Mouse (Mus musculus) embryo, embryonic 10 days (tissue): ENCODE measurements around the gene Zfp609.
A peak's percentile ranks its signal among the peaks of the same experiment; 100 is the strongest.

ENCODE experiments used
- DNase-seq: peaks from one replicate; pipeline ENCODE4 v3.0.0-alpha.2; 2015; ENCODE audit warnings: low spot score

Zfp609 gene

DNA sequence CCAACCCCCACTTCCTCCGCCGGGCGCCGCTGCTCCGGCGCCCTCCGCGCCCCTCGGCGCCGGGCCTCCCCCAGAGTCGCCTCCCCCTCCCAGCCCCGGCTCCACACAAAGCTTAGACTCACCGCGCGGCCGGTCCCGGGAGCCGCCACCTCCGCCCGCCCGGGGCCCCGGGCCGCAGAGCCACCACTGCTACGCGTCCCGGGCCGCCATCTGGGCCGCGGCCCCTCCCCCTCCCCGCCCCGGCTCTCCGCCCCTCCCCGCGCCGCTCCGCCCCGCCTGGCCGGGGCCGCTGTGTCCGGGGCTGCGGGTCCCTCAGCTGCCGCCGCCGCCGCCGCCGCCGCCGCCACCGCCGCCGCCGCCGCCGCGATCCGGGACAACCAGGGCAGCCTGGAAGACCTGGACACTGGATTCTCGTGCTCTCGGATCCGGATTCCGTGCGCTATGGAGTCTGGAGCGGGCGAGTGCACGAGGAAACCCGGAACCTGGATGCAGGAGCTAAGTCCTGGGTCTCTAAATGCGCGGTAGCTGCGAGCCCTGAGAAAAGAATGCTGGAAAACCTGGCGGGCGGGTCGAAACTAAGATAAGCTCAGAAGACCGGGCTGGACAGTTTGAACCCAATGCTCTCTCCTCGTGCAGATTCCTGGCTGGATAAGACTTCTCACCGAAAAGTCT lies at the start of gene Zfp609:
Gene Zfp609, minus strand, starts transcription at position 221 of the 672 bp plus-strand sequence.
- DNase-seq: peak; percentile 98

DNA sequence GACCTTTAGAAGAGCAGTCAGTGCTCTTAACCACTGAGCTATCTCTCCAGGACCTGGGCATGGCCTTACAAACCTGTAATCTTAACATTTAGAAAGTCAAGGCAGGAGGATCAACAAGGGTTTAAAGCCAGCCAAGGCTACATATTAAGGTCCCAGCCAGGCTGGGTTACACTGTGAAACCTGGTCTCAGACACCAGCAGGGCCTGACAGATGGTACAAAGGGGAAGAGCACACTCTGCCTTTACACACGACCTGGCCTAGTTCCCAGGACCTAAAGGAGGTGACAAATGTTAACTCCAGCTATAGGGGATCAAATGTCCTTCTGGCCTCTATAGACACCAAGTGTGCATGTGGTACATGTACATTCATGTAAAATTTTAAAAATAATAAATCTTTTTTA lies 32.3 kb upstream of the Zfp609 start:
- DNase-seq: no peak

DNA sequence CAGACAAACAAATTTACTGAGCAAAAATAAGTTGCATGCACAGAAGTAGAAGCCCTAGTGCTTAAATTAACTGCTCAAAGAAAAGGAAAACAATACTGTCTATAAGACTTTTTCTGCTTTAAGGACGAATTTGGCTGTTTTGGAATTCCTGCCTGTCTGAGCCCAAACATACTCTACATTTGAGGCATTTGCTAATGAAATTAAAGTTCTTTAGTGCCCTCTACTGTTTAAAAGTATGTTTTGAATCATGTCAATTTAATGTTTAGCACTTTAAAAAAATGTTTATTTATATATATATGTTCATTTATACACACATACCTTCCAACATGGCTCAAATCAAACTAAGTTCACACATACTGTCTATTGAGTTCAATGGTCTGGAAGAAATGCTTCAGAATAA lies 22.8 kb upstream of the Zfp609 start:
- no peak for DNase-seq

DNA sequence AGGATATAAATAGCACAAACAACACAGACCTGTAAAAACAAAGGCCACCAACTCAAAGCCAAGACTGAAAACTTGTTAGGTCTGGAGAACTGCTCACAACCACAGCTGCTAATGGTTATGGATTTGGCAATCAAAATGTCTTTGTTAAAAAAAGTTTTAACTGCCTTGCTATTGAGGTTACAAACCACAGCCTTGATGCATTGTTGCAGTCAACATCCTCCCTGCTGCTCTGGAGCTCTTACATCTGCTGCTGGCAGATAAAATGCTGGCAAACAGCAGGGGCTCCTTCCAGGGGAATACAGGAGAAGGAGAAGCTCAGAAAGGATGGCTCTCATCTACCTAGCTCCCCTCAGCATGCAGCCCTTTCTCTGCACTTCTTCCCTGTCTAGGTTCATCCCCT lies 20.8 kb upstream of the Zfp609 start:
- DNase-seq: no peak

DNA sequence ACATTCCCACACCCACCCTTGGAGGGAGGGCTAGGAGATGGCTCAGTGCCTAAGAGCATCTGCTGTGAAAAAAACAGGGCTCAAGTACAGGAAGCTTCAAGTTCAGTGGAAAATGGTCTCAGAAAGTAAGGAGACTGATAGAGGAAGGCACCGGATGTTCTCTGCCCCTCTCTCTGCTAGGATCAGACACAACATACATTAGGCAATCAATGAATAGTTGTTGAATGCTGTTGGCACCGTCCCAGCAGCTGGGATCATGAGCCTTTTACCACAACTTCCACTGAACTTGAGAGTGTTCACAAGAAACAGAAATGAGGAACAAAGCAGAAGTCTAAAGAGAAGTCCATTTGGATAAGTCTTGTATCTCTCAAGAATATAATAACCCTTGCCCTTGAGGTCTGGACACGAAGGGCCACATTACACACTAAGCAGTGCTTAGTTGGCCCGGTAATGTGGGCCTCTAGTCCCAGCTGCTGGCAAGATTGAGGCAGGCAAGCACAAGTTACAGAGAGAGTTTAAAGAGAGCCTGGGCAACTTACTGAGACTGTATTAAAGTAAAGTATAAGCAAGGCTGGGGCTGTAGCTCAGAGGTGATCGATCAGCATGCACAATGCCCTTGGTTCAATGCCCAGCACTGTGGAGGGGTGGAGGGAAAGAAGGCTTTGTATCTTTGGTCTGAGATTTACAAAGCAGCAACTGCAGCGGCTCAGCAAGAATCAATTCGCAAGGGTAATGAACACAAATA lies 17.2 kb upstream of the Zfp609 start:
- no peak for DNase-seq

DNA sequence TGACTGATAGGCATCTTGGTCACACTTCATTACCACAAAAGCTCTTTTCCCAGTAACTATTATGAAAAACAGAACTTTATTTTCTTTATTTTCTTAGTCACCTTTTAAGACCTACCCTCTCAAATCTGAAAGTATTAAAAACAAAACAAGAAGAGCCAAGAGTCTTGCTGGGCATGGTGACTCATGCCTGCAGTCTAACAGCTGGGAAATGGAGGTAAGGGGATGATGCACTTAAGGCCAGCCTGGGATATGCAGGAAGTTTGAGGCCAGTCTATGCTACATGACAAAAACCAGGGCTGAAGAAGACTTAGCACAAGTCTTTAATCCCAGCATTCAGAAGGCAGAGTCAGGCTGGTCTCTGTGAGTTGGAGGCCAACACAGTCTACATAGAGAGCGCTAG lies 12.5 kb upstream of the Zfp609 start:
- DNase-seq: no peak

DNA sequence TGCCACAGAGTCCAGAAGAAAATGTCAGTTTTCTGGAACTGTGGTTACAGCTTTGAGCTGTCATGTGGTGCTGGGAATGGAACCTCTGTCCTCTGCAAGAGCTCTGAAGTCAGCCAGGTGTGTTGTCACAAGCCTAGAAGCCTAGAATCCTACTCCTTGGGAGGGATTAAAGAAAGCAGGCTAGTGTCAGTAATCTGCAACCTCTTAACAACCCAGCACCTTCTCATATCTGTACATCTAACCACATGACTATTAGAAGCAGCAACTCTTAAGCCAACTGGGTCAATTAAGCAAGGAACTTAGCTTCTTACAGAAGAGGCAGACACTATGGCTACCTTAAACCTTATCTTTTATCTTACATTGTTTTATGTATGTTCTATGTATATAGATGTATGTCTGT lies 9.6 kb upstream of the Zfp609 start:
- no peak for DNase-seq

DNA sequence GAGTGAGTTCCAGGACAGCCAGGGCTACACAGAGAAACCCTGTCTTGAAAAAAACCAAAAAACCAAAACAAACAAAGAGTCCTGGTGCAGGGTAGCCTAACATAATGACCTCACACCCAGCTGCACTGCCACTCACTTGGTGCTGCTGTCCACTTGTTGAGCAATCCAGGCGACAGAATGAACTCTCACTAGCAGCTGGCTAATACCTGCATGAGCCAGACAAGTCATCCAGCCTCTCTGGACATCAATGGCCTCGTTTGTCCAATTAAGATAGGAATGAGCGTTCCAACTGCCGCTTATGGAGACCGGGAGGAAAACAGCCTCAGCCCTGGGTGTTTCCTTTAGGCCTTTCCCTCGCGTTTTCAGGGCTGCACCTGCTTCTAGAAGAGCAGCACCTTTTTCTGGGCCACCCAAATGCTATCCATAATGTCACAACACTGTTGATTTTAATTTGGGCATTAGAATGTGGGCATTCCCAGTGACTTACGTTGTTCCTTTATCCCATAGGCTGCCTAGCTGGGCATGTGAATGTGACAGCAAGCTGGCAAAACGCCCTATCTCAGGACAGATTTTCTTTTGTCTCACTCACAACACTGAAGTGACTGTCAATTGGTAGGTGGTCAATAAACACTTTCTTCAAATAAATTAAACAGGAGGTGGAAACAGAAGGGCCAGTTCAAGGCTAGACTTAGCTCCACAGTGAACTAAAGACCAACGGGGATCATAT lies 7.4 kb upstream of the Zfp609 start:
- DNase-seq: no peak

DNA sequence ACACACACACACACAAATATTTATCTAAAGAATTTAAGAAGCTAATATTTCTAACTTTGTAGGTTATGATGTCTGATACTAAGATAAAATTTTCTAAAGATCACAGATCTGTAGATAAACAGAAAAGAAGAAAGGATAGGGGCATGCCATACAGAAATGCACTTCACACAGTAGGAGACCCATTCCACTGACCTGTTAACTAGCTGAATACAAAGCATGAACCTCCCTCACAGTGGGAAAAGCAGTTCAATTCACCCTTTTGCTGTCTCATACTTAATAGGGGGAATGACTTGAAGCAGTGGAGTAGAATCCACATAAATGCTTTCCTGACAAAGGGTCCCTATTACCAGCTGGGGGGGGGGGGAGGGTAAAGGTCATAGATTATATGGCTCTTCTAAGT lies 6.3 kb upstream of the Zfp609 start:
- peak; percentile 70 for DNase-seq

DNA sequence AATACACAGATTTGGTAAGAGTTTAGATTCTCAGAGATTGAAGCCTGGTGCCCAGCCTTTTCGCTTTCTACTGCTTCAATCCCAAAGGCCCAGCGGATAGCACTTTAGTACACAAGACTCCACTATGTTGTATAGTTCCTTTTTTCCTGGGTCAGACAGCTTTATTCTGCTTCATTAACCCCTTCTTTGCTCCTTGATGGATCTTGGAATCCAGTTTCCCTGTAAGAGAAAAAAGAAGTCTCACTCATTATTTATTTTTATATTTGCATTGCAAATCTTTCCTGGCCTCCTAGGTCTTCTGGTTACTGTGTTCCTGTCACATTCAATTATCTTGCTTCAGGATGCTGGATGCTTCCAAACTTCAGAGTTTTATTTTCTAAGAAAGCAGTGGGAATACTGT lies 5.9 kb upstream of the Zfp609 start:
- DNase-seq: peak; percentile 49

DNA sequence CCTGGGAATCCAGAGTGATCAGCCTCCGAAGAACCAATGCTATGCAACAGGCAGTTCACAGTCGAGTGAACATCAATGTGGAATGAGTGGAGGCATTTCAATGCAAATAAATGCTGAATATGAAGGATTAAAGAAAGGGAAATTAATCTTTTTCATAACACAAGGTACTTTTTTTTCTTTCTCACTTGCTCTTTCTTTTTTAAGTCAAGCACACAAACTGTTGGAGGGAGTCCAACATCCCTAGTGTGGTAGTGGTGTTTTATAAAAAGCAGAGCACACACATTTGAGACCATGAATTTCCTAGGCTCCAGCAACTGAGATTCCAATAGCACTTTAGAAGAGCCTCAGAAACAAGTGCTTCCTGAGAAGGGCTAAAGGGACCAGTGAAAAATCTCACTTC lies 4.7 kb upstream of the Zfp609 start:
- peak; percentile 24 for DNase-seq

DNA sequence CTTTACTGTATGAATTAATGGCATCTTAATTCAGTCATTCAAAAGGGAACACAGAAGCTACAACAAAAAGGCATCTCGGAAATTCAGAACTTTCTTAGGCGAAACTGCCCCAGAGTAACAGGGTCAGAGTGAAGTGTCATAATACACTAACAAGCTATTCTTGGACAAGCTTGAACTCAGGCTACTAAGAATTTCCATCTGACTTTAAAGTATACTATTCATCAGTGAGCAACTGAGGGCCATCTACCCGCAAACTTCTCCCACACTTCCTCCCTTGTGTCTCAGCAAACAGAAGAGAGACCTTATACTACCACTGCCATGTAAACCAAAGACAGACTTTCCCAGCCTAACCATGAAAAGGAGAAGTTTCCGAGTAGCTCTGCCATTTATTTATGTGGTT lies 3.8 kb upstream of the Zfp609 start:
- DNase-seq: no peak

DNA sequence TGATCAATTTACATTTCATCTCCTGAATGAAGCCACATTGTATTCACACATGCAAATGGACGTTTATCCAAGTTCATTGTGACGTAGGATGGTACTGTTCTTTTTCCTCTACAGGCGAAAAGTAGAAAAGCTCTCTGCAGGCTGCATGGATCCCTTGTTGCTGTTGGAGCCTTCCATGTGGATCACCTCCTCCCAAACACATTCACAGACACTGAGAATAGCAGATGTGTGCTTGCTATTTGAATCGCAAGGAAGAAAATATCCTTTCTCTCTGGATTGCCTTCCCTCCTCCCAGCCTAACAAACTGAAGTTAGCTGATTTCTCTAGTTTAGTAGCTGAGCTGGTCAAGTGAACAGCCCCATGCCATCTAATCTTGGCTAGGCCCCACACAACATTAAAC lies 2.9 kb upstream of the Zfp609 start:
- DNase-seq: no peak

DNA sequence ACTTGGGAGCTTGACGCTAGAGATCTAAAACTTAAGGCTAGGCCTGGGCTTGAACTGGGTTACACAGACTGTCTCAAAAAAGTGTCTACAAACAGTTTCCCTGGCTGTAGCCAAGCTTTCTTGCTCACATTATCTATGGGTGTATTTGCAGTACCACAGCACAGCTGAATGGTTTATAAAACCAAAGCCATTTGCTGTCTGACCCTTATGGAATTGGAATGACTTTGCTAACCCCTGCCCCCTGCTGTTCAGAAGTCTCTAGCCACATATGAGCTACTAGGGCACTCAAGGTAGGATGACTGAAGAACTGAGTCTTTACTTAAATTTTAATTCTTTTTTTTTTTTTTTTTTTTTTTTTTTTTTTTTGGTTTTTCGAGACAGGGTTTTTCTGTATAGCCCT lies 2.0 kb upstream of the Zfp609 start:
- peak; percentile 72 for DNase-seq

DNA sequence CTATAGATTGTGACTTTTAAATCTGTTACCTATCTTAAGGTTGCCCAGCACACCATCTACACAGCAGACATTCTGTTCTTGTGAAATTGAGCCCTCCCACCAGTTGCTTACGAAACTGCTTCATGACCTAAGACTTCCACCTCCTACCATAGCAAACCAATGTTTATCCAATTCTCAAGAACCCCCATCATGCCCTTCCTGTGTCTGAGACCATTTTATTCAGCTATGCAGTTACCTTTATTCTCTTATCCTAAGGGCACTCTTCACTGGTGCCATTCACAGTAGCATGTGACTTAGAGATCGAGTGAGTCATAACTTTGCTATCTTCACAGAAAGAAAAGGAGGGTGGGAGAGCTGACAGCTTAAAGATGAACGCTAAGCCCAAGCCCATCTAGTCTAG lies 1.1 kb upstream of the Zfp609 start:
- DNase-seq: no peak

DNA sequence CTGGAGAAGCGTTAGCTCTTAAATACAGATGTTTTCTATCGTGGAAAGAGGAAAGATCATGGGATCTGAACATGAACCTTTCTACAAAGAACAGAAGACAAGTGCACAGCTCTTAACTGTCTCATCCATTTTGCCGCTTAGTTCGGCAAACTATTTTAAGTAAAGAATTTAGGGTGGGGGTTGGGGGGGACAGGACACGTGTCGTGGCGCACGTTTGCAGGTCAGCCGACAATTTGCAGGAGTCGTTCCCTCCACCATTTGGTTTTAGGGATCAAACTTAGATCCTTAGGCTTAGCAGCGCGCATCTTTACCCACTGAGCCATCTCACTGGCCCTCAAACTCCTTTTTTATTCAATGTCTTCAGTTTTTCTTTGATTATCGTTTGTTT lies 646 bp upstream of the Zfp609 start:
- no peak for DNase-seq

DNA sequence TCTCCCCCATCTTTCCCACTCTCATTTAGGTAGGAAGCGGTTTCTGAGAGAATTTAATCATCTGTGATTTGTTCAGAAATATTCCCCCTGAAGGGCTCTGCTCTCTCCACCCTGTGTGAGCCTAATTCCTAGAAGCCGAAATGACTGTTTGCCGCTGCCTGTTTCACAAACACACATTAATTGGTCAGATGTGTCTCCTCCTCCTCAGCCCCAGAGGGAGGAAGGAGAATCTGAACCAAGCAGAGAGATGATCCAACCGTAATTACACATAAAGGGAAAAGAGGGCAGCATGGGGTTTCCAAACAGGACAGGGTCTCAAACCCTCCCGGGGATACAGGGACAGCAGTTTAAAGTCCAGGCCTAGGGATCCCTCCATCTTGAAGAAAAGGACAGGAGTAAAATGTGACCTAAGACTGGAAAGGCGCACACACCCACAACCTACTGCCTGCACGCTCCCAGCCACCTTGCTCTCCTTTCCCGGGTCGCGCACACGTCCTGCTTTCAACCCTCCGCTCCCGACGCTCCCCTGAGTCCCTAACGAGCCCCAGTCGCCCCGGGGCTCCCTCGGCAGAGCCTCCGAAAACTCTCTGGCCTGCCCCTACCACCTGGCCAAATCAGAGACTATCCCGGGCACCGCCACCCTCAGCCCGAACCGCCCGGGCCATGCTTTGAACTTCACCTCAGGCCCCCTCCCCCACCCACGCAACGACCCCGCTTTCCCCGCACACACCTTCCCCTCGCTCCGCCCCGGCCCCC lies 598 bp downstream of the Zfp609 start:
- peak; percentile 66 for DNase-seq

DNA sequence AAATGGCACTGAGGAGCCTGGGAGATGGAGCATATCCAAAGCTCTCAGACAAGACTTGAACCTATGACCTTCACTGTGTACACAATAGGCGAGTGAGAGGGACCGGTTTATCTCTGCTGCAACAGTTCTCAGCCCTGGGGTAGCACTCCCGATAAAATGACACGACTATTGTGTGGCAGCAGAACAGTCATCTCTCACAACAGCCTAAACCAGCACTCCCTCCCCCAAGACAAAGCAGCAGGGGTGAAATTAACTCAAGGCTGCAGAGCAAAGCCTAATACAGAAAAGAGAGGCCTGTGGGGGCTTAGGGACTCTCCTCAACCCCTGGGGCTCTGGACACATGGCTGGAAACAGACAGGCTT lies 1.2 kb downstream of the Zfp609 start:
- peak; percentile 74 for DNase-seq

DNA sequence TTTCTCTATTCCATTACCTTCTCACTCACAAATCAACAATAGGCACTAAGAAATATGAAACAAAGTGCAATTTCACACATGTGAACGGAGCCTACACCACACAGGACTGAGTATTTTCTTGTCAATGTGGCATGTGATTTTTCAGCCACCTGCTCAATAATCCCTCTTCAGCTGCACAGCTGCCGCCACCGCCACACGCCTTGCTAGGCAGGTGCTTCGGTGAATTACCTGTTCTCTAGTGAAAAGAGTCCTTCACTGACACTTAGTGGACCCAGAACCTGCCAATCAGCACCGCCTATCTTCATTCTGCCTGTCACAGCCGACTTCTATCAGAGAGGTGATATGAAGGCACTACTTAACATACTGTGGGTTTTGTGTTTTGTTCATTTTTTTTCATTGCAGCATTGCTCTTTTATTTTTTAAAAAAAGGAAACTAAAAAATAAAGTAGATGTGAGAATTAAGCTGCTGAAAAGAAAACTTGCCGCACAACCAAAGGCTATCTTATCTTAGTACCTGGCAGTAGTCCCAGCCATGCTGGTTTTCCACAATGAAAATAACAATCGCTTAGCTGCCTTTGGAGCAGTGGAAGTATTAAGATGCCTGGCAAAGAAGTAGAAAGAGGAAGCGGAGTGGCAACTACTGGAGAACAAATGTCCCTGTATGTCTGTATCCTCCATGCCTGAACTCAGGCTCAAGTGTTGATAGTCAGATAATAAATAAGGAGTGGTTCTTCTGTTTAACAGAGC lies 3.5 kb downstream of the Zfp609 start:
- no peak for DNase-seq

DNA sequence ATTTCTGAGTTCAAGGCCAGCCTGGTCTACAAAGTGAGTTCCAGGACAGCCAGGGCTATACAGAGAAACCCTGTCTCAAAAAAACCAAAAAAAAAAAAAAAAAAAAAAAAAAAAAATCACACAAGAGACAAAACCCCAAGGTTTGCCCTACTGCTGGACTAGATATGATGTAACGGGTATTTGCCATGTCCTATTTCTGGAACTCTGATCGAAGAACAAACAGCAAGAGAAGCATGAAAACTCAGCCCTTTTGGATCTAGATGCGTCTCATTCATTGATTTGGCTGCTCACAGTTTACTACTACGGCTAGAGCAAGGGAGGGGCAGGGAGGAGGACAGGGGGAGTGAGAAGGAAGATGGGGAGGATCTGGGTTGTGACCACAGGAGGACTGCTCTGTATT lies 5.4 kb downstream of the Zfp609 start:
- DNase-seq: no peak

DNA sequence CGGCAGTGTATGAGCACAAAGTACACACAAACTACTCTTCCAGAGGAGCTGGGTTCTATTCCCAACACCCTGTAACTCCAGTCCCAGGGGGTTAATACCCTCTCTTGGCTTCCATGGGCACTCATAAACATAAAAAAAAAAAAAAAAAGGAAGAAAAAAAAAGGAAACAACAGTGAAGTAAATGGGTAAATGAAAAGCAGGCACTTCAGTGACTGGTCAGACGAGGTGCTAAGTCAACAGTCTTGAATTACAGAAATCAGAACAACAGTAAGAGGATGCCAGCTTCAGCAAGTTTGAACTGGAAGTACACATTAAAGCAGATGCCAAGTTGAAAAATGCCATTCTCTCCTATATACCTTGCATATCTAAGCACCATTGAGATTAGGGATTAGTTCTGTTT lies 7.1 kb downstream of the Zfp609 start:
- DNase-seq: no peak

DNA sequence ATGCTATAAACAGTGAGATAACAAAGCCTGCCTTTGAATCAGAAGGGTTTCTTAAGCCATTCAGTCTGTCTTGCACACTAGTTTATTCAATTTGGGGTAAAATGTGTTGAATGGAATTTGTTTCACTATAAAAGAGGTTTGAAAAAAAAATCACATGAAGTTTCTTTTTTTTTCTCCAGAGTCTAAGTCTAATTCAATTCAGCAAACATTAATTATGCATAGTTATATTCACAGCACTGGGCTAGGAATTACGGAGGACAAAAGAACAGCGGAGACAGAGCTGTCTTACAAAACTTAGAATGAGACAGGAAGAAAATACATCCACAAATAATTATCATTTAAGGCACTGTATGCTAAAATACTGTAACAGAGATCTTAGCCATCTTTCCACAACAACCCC lies 9.0 kb downstream of the Zfp609 start:
- DNase-seq: no peak
